In the genomic region with DNA sequence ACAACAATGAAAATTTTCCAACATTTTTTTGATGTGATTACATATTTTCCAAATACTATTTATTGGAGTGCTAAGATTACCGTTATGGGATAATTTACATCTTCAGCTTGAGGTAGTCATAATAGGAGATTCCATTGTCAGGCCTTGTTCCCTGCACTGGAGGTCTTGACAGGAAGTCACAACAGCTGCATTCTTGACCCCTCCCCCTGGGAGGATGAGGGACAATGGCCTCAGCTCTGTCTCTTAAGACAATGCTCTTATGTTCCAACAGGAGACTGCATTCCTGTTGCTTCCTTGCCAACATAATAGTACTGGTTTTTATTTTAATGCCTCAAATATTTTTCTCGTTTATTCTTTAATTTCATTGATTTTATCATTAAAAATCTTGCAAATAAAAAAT, we compare ENCODE assay signal across 26 mouse cellular contexts. TPM values are rescaled to one million over a fixed set of nuclear protein-coding genes. Genes with fewer than 3 reads are reported as not detected.
"Had no signal": no experiment of that assay in that cellular context is flagged by ENCODE, and none has a peak within 500 bp of the region (broad histone marks: within the 10 kb centered on the region; RNA-seq: fewer than 3 reads in every experiment).

No protein-coding gene starts in this region.

- DNase-seq: kidney, postnatal 10 days; kidney, postnatal 36 days; layer of hippocampus, postnatal 36 days; liver; liver, embryonic 13.5 days; lung, postnatal 10 days; lung, postnatal 36 days; right cerebral cortex, adult 18-20 months; right cerebral cortex, postnatal 14 days; right cerebral cortex, postnatal 4 days; thymus, adult 2 months; thymus, postnatal 14 days; thymus, postnatal 4 days had no signal

- H3K27me3 ChIP-seq: kidney, embryonic 15.5 days; liver, embryonic 13.5 days; lung, embryonic 15.5 days; megakaryocyte, embryonic 14.5 days; midbrain, embryonic 13.5 days; neural tube, embryonic 13.5 days had no signal

- H3K36me3 ChIP-seq: kidney, embryonic 15.5 days; limb, embryonic 12.5 days; liver, embryonic 13.5 days; lung, embryonic 15.5 days; midbrain, embryonic 10.5 days; midbrain, embryonic 13.5 days; neural tube, embryonic 13.5 days had no signal

- H3K27ac ChIP-seq: kidney, embryonic 15.5 days; left cerebral cortex, adult 2 months; limb, embryonic 12.5 days; liver, embryonic 13.5 days; lung, embryonic 15.5 days; midbrain, embryonic 10.5 days; midbrain, embryonic 13.5 days; neural tube, embryonic 13.5 days; stomach, postnatal 0 days had no signal

- H3K4me3 ChIP-seq: kidney, embryonic 15.5 days; left cerebral cortex, adult 2 months; limb, embryonic 12.5 days; liver, embryonic 13.5 days; lung, embryonic 15.5 days; megakaryocyte, embryonic 14.5 days; midbrain, embryonic 10.5 days; midbrain, embryonic 13.5 days; myocyte; neural tube, embryonic 13.5 days had no signal

- H3K4me2 ChIP-seq: kidney, embryonic 15.5 days; limb, embryonic 12.5 days; liver, embryonic 13.5 days; lung, embryonic 15.5 days; midbrain, embryonic 13.5 days; neural tube, embryonic 13.5 days had no signal

- H3K4me1 ChIP-seq: limb, embryonic 12.5 days; liver, embryonic 13.5 days; megakaryocyte, embryonic 14.5 days; midbrain, embryonic 10.5 days; midbrain, embryonic 13.5 days; neural tube, embryonic 13.5 days had no signal

- ATAC-seq: midbrain, embryonic 13.5 days; midbrain, embryonic 16.5 days had no signal

- H3K9me3 ChIP-seq: kidney, embryonic 15.5 days; limb, embryonic 12.5 days; liver, embryonic 13.5 days; lung, embryonic 15.5 days; midbrain, embryonic 10.5 days; midbrain, embryonic 13.5 days; neural tube, embryonic 13.5 days had no signal

- H3K9ac ChIP-seq: kidney, embryonic 15.5 days; limb, embryonic 12.5 days; liver, embryonic 13.5 days; lung, embryonic 15.5 days; midbrain, embryonic 13.5 days; neural tube, embryonic 13.5 days had no signal

RNA-seq across cellular contexts. Expression of a gene that starts 44.2 kb away (rescaled TPM):
- total RNA-seq: monocyte, adult 5-6 weeks; neutrophil, adult 5-6 weeks had no signal
- polyA plus RNA-seq: myocyte had no signal
